Mouse (Mus musculus) lung, postnatal 14 days (tissue): ENCODE measurements around the gene Slco4a1.

Source experiments
- DNase-seq: peaks from one replicate; pipeline ENCODE4 v3.0.0; 2021

The Slco4a1 gene

GRCm38 (mm10) chr2:180510867-180511266 is 54.8 kb downstream of the Slco4a1 start:
- no peak for DNase-seq

- DNase-seq: no peak
Measured at GRCm38 (mm10) chr2:180511875-180512661, 56.0 kb downstream of the Slco4a1 start.

- DNase-seq: no peak
Measured at GRCm38 (mm10) chr2:180513019-180513418, 57.0 kb downstream of the Slco4a1 start.

GRCm38 (mm10) chr2:180513835-180514234 is 57.8 kb downstream of the Slco4a1 start:
- no peak for DNase-seq

GRCm38 (mm10) chr2:180521437-180522221 is 65.6 kb downstream of the Slco4a1 start:
- DNase-seq: no peak

GRCm38 (mm10) chr2:180522825-180523224 is 66.8 kb downstream of the Slco4a1 start:
- no peak for DNase-seq
